Mouse (Mus musculus) intestine, postnatal 0 days (tissue): Measurements from ENCODE around the gene Vps13d. TPM values are rescaled to one million over a fixed set of nuclear protein-coding genes. Genes with fewer than 3 reads are reported as not detected.

ENCODE experiments used
- ATAC-seq: fragments of 200-750 bp; cut with Nextera tagmentation; 2 replicates; pipeline ENCODE4 v1.8.0; 2017; ENCODE audit warnings: mild to moderate bottlenecking, moderate TSS enrichment, moderate library complexity
- H3K27ac ChIP-seq: fragments of 300-500 bp; sonication (generic); 2 replicates; pipeline ENCODE4 v1.5.1; 2014; ENCODE audit warnings: mild to moderate bottlenecking, low read depth, low read length, moderate library complexity
- H3K27me3 ChIP-seq: fragments of 300-500 bp; sonication (generic); replicated peaks from 2 replicates; pipeline ENCODE4 v1.6.1; 2014; ENCODE audit warnings: low read length, mixed read lengths; ENCODE audit not compliant: control insufficient read depth, insufficient read depth
- H3K36me3 ChIP-seq: fragments of 300-500 bp; sonication (generic); 2 replicates; pipeline ENCODE4 v1.6.1; 2014; ENCODE audit warnings: mild to moderate bottlenecking, moderate library complexity; ENCODE audit not compliant: control insufficient read depth, insufficient read depth
- H3K4me1 ChIP-seq: fragments of 300-500 bp; sonication (generic); replicated peaks from 2 replicates; pipeline ENCODE4 v1.6.1; 2014; ENCODE audit warnings: antibody characterized with exemption, low read length, mixed read lengths; ENCODE audit not compliant: control insufficient read depth, insufficient read depth
- H3K4me2 ChIP-seq: fragments of 300-500 bp; sonication (generic); replicated peaks from 2 replicates; pipeline ENCODE4 v1.6.1; 2014; ENCODE audit warnings: low read depth, mild to moderate bottlenecking, moderate library complexity
- H3K4me3 ChIP-seq: fragments of 300-500 bp; sonication (generic); 2 replicates; pipeline ENCODE4 v1.5.1; 2014; ENCODE audit warnings: low read depth, low read length
- H3K9ac ChIP-seq: fragments of 300-500 bp; sonication (generic); 2 replicates; pipeline ENCODE4 v1.6.1; 2014; ENCODE audit warnings: mild to moderate bottlenecking, low read depth, low read length
- H3K9me3 ChIP-seq: fragments of 300-500 bp; sonication (generic); 2 replicates; pipeline ENCODE4 v1.6.1; 2016; ENCODE audit warnings: mixed run types; ENCODE audit not compliant: control insufficient read depth
- CTCF ChIP-seq: sonication (generic); IDR thresholded peaks from 2 replicates; pipeline ENCODE4 v1.5.1; 2016; ENCODE audit warnings: low read depth, mild to moderate bottlenecking, control low read depth, antibody characterized with exemption, moderate library complexity
- WGBS: fragments of 180-500 bp; shearing (Covaris S2); extraction: QIAGEN DNeasy Blood & Tissue Kit; methylation state at CpG from one replicate; pipeline ENCODE4 v1.1.7; 2014; 5-methylcytosine and 5-hydroxymethylcytosine counted together
- polyA plus RNA-seq: library from polyadenylated mRNA; unstranded; fragments of >200 nt; fragmentation: Nextera tagmentation; extraction: Ambion mirVana; gene quantifications from 2 replicates; pipeline ENCODE4 v1.2.1, GENCODE M21; 2015

The Vps13d gene
- polyA plus RNA-seq, 1 experiment from 2014 or later, result 14.8 TPM

- no peaks in the 10 kb centered on the region for H3K27me3 ChIP-seq
- no peak overlapping the region for H3K4me3 ChIP-seq
- peaks cover 86% of the 10 kb centered on the region for H3K36me3 ChIP-seq
- no peak for ATAC-seq
- H3K4me1 ChIP-seq, result no peaks in the 10 kb centered on the region
- H3K9me3 ChIP-seq, result no peaks in the 10 kb centered on the region
- no peak overlapping the region for H3K27ac ChIP-seq
- no peak overlapping the region for H3K4me2 ChIP-seq
- no peak for TF ChIP-seq CTCF
- no peak overlapping the region for H3K9ac ChIP-seq
Measured at GRCm38 (mm10) chr4:145129956-145130548, 64.8 kb downstream of the Vps13d start.

- Histone ChIP-seq H3K9ac (no peak overlapping the region), H3K27ac (no peak overlapping the region), H3K27me3 (no peaks in the 10 kb centered on the region), H3K4me1 (no peaks in the 10 kb centered on the region), H3K4me3 (no peak overlapping the region), H3K9me3 (no peaks in the 10 kb centered on the region), H3K4me2 (no peak overlapping the region), H3K36me3 (peaks cover 92% of the 10 kb centered on the region)
- 71% methylated on average over 4 of the region's 4 CpGs for WGBS
- no peak for ATAC-seq
- TF ChIP-seq CTCF, result no peak
Measured at GRCm38 (mm10) chr4:145125463-145126220, 69.2 kb downstream of the Vps13d start.

GRCm38 (mm10) chr4:145124419-145124818 is 70.4 kb downstream of the Vps13d start:
- TF ChIP-seq CTCF, result no peak
- WGBS, result 84% methylated on average over 4 of the region's 4 CpGs

GRCm38 (mm10) chr4:145111641-145112040 is 83.2 kb downstream of the Vps13d start:
- WGBS, result 58% methylated on average over 4 of the region's 4 CpGs
- TF ChIP-seq CTCF, result no peak
- no peaks in the 10 kb centered on the region for H3K4me1 ChIP-seq
- peaks cover 89% of the 10 kb centered on the region for H3K36me3 ChIP-seq
- H3K4me3 ChIP-seq, result no peak overlapping the region
- H3K4me2 ChIP-seq, result no peak overlapping the region
- H3K9me3 ChIP-seq, result no peaks in the 10 kb centered on the region
- no peak overlapping the region for H3K27ac ChIP-seq
- no peak overlapping the region for H3K9ac ChIP-seq
- no peak for ATAC-seq
- no peaks in the 10 kb centered on the region for H3K27me3 ChIP-seq

More at GRCm38 (mm10) chr4:145124419-145124818, 70.4 kb downstream of the Vps13d start:
- H3K27ac ChIP-seq, result no peak overlapping the region
- no peak for ATAC-seq
- H3K4me2 ChIP-seq, result no peak overlapping the region
- no peaks in the 10 kb centered on the region for H3K4me1 ChIP-seq
- no peaks in the 10 kb centered on the region for H3K9me3 ChIP-seq
- H3K9ac ChIP-seq, result no peak overlapping the region
- H3K36me3 ChIP-seq, result peaks cover 90% of the 10 kb centered on the region
- H3K27me3 ChIP-seq, result no peaks in the 10 kb centered on the region
- H3K4me3 ChIP-seq, result no peak overlapping the region

GRCm38 (mm10) chr4:145110736-145111135 is 84.1 kb downstream of the Vps13d start:
- Histone ChIP-seq H3K4me1 (no peaks in the 10 kb centered on the region), H3K36me3 (peaks cover 95% of the 10 kb centered on the region), H3K9ac (no peak overlapping the region), H3K27ac (no peak overlapping the region), H3K27me3 (no peaks in the 10 kb centered on the region), H3K4me2 (no peak overlapping the region), H3K4me3 (no peak overlapping the region), H3K9me3 (no peaks in the 10 kb centered on the region)
- 83% methylated on average over 6 of the region's 6 CpGs for WGBS
- TF ChIP-seq CTCF, result no peak
- no peak for ATAC-seq

GRCm38 (mm10) chr4:145106796-145107195 is 88.0 kb downstream of the Vps13d start:
- ATAC-seq, result no peak
- H3K4me2 ChIP-seq, result no peak overlapping the region
- H3K4me1 ChIP-seq, result no peaks in the 10 kb centered on the region
- H3K9me3 ChIP-seq, result no peaks in the 10 kb centered on the region
- H3K27me3 ChIP-seq, result no peaks in the 10 kb centered on the region
- no peak for TF ChIP-seq CTCF
- peaks cover 93% of the 10 kb centered on the region for H3K36me3 ChIP-seq
- H3K4me3 ChIP-seq, result no peak overlapping the region
- WGBS, result 67% methylated on average over 6 of the region's 6 CpGs
- H3K27ac ChIP-seq, result no peak overlapping the region
- no peak overlapping the region for H3K9ac ChIP-seq
